Mouse (Mus musculus) CH12.LX (cell line): ENCODE measurements around the gene Rdh8.

Experiments used
- CTCF ChIP-seq, 2 experiments: IDR thresholded peaks in 1 of 2; conservative IDR thresholded peaks in 1 of 2; 2 replicates each; pipeline ENCODE4 v1.5.1; 2011 to 2012; ENCODE audit warnings: low read depth in 2 of 2, low read length in 2 of 2, improper control_type of control experiment in 1 of 2, inconsistent platforms in 1 of 2, mild to moderate bottlenecking in 1 of 2, moderate library complexity in 1 of 2
- ZKSCAN1 ChIP-seq: IDR thresholded peaks from 2 replicates; pipeline ENCODE4 v1.6.1; 2012; ENCODE audit warnings: low read depth, inconsistent platforms, low read length, improper control_type of control experiment, borderline replicate concordance

GRCm38 (mm10) chr9:20818236-20818635 is at the start of gene Rdh8:
- no peak for TF ChIP-seq ZKSCAN1
- TF ChIP-seq CTCF (conservative IDR thresholded peaks at IDR 0.05 in 1 of 2, IDR thresholded peaks at IDR 0.05 in 1 of 2; ENCODE audit: low read depth in 2 of 2, low read length in 2 of 2) = no peak
